Mouse (Mus musculus) right cerebral cortex, postnatal 36 days (tissue): Measurements from ENCODE around the gene Olfr231.

ENCODE experiments used
- DNase-seq, 2 experiments: peaks; one replicate each; pipeline ENCODE4 v3.0.0; 2022; ENCODE audit warnings: low spot score in 2 of 2, mixed read lengths in 1 of 2

Olfr231 gene

GRCm38 (mm10) chr1:174121062-174121461 is at the start of gene Olfr231:
Olfr231 (minus strand) TSS chr1:174121162.
- no peak for DNase-seq

- DNase-seq, result no peak
These were observed 48.1 kb upstream of the Olfr231 start for GRCm38 (mm10) chr1:174169024-174169423.

GRCm38 (mm10) chr1:174159095-174159494 is 38.1 kb upstream of the Olfr231 start:
- no peak for DNase-seq

GRCm38 (mm10) chr1:174158512-174158911 is 37.5 kb upstream of the Olfr231 start:
- DNase-seq, result no peak

GRCm38 (mm10) chr1:174157622-174158021 is 36.7 kb upstream of the Olfr231 start:
- DNase-seq, result no peak

- DNase-seq, result no peak
These were observed 34.4 kb upstream of the Olfr231 start, which contains the start of gene Olfr420 for GRCm38 (mm10) chr1:174155333-174155732. Olfr420 (plus strand) TSS chr1:174155633.

GRCm38 (mm10) chr1:174149289-174149688 is 28.3 kb upstream of the Olfr231 start:
- no peak for DNase-seq

- no peak for DNase-seq
These were observed 25.7 kb upstream of the Olfr231 start for GRCm38 (mm10) chr1:174146696-174147095.

- no peak for DNase-seq
These were observed 20.4 kb upstream of the Olfr231 start for GRCm38 (mm10) chr1:174141384-174141783.

- DNase-seq, result no peak
These were observed 11.0 kb upstream of the Olfr231 start for GRCm38 (mm10) chr1:174131999-174132398.

- DNase-seq, result no peak
These were observed 10.3 kb upstream of the Olfr231 start, which contains the start of gene Olfr424 for GRCm38 (mm10) chr1:174131217-174131616. Olfr424 (plus strand) TSS chr1:174131517.

GRCm38 (mm10) chr1:174103735-174104134 is 17.2 kb downstream of the Olfr231 start:
- no peak for DNase-seq

GRCm38 (mm10) chr1:174096591-174096990 is 24.4 kb downstream of the Olfr231 start, which contains the start of gene Olfr427:
Olfr427 (plus strand) TSS chr1:174096891.
- no peak for DNase-seq

- DNase-seq, result no peak
These were observed 36.9 kb downstream of the Olfr231 start, which contains the start of gene Olfr429 for GRCm38 (mm10) chr1:174084031-174084430. Olfr429 (plus strand) TSS chr1:174084331.

GRCm38 (mm10) chr1:174066305-174066704 is 54.7 kb downstream of the Olfr231 start, which contains the start of gene Olfr430:
Olfr430 (plus strand) TSS chr1:174066605.
- DNase-seq, result no peak
